Mouse (Mus musculus) kidney, adult 2 months (tissue): ENCODE measurements around the gene Susd4.

Experiments used
- CTCF ChIP-seq: fragments of 200-500 bp; conservative IDR thresholded peaks from 2 replicates; pipeline ENCODE4 v1.5.1; 2011; ENCODE audit warnings: low read depth, mild to moderate bottlenecking, control low read depth, low read length, moderate library complexity, mixed read lengths; ENCODE audit not compliant: insufficient read depth, insufficient read length
- POLR2A ChIP-seq: fragments of 200-500 bp; IDR thresholded peaks from one replicate; pipeline ENCODE4 v1.6.1; 2011; ENCODE audit warnings: low read depth, low read length, control low read depth

GRCm38 (mm10) chr1:182881246-182881645, 117.6 kb downstream of the Susd4 start:
- TF ChIP-seq CTCF (no peak), POLR2A (no peak)
